Mouse (Mus musculus): ENCODE results near the gene Olfr972.
"Not testable (repeated sequence)": the region's sequence is repeated elsewhere in the genome, so short reads cannot be mapped to it uniquely, and the experiment has no call there.

Gene Olfr972

GRCm38 (mm10) chr9:39866122-39866521 is at the start of gene Olfr972:
TSS of gene Olfr972 (plus strand) at chr9:39866422.
- no peak for DNase-seq (ENCODE audit: low read depth)

GRCm38 (mm10) chr9:39836576-39836975 is 29.6 kb upstream of the Olfr972 start, which contains the start of gene Olfr971:
TSS of gene Olfr971 (plus strand) at chr9:39836876.
- DNase-seq (ENCODE audit: low read depth), result not testable (repeated sequence)

- not testable (repeated sequence) for DNase-seq (ENCODE audit: low read depth)
Observed at GRCm38 (mm10) chr9:39871986-39872385, 5.8 kb downstream of the Olfr972 start.

- DNase-seq (ENCODE audit: low read depth), result not testable (repeated sequence)
Observed at GRCm38 (mm10) chr9:39877541-39878396, 11.5 kb downstream of the Olfr972 start.

- DNase-seq (ENCODE audit: low read depth), result no peak
Observed at GRCm38 (mm10) chr9:39905106-39905505, 38.9 kb downstream of the Olfr972 start.

GRCm38 (mm10) chr9:39907036-39907435 is 40.8 kb downstream of the Olfr972 start, which contains the start of gene Olfr229:
TSS of gene Olfr229 (plus strand) at chr9:39907336.
- no peak for DNase-seq (ENCODE audit: low read depth)

- no peak for DNase-seq (ENCODE audit: low read depth)
Observed at GRCm38 (mm10) chr9:39909939-39910338, 43.7 kb downstream of the Olfr972 start.

All from naive thymus-derived CD4-positive, alpha-beta T cell, adult 2 months (primary cell).